Mouse (Mus musculus): Measurements from ENCODE around the gene Ly6g6f.

DNA sequence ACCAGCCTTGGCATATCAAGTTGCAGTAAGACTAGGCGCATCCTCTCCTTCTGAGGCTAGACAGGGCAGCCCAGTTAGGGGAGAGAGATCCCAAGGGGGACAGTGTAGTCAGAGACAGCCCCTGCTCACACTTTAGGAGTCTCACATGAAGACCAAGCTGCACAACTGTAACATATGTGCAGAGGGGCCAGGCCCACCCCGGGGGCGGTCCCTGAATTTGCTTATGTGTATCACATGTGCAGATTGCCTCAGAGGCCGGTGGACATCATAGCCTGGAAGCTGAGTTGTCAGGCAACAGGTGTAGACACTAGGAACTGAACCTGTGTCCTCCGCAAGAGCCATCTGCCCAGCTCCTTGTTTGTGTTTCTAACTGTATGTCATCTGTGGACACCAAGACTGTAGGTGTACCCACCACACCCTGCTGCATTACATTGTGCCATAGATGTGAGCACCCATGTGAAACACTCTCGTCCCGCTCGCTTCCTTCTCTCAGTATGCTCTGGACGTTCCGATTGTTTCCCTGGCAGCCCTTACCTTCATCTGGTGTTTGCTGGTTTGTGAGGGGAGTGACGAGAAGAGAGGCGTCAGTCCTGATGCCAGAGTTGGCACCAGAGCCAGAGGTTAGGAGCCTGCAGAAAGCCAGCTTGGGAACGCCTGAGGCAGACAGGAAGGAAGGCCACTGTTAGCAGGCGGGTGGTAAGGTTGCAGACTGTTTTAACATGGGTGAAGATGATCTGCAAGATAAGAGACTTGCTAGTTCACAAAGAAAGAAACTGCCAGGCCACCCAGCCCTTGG, 7.2 kb upstream of the Ly6g6f start:
- no peak for TF ChIP-seq POLR2A (IDR thresholded peaks at IDR 0.05; ENCODE audit: insufficient read depth, low read depth, low read length)
- no peak for TF ChIP-seq CTCF (IDR thresholded peaks at IDR 0.05; ENCODE audit: insufficient read depth, low read depth, low read length)
